Mouse (Mus musculus) brain, adult 2 months (tissue): Measurements from ENCODE around the gene Vamp8.

ENCODE experiments used
- DNase-seq: peaks from one replicate; pipeline ENCODE4 v3.0.0; 2011; ENCODE audit warnings: low read depth, low spot score

The Vamp8 gene

DNA sequence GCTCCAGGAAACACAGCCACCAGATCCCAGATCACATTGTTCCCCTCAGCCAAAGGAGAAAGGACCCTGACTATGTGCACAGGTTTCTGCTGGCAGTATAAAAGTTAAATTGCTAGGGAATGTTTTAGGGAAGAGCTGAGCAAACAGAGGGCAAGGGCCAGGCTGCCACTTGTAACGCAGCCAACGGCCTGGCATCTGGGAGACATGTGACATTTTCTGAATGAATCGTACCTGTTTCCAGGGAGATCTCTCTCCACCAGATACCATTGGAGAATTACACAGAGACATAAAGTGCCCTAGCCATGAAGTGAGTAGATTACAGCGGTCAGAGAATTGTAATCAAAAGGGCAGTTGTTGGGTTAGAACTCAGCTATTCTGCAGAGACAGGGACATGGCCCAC, 17.3 kb downstream of the Vamp8 start:
- DNase-seq, result no peak

DNA sequence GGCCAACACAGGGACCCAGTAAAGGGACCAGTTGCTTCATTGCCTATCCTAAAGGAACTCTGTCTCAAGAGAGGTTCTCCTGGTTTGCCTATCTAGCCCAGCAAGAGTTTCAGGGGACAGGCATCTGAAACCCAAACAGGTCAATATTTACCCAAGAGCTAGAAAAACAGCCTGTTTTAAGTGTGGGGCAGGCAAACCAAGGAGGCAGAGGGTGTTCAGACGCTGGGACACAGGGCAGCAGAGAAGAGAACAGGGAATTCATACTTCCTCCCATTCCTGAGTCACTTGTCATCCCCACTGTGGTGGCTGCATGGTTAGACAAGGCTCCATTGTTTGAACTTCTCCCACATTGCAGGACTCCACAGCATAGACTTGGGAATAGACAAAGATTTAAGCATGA, 18.9 kb downstream of the Vamp8 start:
- DNase-seq, result peak; percentile 61

DNA sequence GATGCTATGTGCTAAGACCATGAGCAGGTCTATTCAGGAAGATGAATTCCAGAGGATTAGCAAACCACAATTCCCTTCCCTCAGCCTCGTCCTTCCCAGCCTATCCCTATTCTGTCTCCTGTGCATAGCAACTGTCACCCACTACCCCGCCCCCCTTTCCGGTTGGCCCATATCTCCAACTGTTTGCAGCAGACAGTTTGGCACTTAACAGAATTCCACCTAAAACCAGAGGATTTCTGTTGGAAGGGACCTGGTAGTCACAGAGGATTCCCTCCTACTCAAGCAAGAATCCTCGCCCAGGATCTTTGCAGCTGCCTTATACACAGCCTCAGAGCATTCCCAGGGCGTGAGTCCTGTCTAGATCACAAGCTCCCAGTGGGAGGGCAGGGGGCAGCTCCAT, 19.4 kb downstream of the Vamp8 start:
- peak; percentile 83 for DNase-seq

DNA sequence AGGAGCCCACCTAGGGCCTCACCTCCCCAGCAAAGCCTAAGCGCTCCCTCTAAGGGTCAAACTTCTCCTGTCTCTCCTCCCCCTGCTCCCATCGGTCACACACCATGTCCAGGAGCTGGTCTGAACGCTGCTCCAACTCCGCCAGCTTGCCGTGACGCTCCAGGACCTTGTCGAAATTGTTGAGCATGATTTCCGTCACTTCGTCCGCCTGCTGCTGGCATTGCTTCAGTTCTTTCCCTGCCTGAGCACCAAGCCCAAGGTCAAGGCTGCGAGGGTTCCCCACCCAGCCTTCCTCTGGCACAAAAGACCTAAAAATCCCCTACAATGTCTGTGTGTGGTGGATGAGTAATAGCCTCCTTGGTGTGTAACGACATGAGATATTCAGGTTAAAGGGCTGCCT, 20.4 kb downstream of the Vamp8 start:
- DNase-seq, result no peak

DNA sequence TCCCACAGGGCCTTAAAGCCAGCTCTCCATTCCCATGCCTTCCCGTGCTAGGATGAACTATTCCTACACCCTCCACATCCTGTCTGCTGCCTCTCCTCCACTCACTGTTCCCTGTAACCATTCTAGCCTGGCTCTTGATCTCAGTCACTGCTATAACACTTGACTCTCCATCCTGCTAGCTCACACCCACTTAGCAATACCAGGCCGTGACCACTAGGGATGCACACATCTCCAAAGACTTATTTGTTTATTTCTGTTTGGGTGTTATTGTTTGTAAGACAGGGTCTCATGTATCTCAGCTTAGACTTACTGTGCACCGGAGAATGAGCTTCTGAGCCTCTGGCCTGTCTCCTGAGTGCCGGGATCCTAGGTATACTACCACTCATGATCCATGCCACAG, 20.9 kb downstream of the Vamp8 start:
- no peak for DNase-seq

DNA sequence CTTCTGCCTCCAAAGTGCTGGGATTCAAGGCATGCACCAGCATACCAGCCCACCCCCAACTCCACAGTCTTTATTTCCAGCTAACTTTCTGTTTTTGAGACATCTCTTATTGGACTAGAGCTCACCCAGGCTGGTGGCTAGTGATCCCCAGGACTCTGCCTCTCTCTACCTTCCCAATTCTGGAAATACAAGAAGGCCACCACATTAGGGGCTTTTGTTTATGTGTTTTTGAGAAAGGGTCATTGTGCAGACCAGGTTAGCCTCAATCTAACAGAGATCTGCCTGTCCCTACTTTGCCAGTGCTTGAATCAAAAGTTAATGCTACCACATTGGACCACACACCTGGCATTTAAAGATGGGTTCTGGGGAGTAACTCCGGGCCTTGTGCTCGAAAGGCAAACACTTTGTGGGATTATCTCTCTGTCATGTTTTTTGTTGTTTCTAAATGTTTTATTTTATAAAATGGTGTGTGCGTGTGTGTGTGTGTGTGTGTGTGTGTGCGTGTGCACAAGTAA, 23.0 kb downstream of the Vamp8 start:
- no peak for DNase-seq

DNA sequence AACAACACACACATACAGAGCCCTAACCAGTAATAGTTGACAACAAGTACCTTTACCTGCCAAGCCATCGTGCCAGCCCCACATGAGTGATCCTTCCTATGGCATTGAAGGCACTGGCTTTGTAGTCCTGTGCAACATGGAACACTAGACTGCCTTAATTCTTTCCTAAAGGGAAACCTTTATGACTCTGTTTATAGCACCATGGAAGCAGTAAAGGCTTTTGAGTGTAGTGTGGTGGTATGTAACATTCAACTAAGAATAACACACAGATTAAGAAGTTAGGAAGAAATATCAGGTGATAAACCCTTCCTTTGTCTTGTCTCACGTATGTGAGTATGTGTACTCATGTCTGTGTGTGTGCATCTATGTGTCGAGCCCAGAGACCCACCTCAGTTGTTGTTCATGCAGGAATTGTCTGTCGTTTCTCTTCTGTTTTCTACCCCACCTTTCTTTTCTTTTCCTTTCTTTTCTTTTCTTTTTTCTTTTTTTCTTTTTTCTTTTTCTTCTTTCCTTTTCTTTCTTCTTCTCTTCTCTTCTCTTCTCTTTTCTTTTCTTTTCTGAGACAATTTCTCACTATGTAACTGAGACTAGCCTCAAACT, 23.6 kb downstream of the Vamp8 start, which contains the start of gene Rnf181:
TSS of gene Rnf181 (minus strand) at position 113 of the 600 bp plus-strand sequence.
- no peak for DNase-seq

DNA sequence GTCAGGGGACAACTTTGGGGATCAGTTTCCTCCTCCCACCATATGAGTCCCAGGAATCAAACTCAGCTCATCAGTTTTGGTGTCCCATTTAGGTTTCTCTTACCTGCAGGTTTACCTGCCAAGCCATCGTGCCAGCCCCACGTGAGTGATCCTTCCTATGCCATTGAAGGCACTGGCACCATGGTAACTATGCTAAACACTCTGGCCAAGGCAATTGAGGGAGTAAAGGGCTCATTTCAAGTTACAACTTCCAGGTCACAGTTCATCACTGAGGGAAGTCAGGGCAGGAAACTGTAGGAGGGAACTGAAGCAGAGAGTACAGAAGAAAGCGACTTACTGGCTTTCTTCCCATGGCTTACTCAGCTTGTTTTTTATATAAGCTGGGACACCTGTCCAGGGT, 24.2 kb downstream of the Vamp8 start:
- DNase-seq, result no peak

DNA sequence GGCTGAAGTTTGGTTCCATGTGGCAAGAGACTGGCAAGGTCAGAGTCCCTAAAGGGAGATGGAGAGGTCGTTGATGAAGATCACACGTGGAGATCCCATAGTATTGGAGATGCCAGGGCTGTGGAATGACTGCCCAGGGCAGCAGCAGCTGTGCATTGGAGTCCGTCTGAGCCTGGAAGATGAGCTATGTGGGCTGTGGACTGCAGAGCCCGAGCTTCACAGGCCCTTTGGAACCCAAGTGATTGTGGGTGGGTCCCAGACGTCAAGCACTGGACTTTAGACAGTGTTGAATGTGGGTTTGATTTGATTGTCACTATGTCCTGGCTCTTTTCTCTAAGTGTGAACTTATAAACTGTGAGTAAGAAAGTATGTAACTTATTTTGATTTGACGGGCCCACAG, 25.5 kb downstream of the Vamp8 start:
- DNase-seq, result no peak

DNA sequence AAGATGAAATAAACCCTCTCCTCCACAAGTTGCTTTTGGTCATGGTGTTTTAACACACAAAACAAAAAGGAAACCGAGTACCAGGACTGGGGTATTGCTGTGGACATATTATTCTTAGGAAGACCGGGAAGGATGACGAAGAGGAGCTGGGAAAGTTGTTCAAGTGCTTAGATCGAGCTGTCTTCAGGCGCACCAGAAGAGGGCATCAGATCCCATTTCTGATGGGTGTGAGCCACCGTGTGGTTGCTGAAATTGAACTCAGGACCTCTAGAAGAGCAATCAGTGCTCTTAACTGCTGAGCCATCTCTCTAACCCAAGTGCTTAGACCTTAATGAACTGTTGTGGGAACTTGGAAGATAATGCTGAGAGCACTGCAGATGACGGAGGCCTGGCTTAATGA, 26.5 kb downstream of the Vamp8 start:
- no peak for DNase-seq

DNA sequence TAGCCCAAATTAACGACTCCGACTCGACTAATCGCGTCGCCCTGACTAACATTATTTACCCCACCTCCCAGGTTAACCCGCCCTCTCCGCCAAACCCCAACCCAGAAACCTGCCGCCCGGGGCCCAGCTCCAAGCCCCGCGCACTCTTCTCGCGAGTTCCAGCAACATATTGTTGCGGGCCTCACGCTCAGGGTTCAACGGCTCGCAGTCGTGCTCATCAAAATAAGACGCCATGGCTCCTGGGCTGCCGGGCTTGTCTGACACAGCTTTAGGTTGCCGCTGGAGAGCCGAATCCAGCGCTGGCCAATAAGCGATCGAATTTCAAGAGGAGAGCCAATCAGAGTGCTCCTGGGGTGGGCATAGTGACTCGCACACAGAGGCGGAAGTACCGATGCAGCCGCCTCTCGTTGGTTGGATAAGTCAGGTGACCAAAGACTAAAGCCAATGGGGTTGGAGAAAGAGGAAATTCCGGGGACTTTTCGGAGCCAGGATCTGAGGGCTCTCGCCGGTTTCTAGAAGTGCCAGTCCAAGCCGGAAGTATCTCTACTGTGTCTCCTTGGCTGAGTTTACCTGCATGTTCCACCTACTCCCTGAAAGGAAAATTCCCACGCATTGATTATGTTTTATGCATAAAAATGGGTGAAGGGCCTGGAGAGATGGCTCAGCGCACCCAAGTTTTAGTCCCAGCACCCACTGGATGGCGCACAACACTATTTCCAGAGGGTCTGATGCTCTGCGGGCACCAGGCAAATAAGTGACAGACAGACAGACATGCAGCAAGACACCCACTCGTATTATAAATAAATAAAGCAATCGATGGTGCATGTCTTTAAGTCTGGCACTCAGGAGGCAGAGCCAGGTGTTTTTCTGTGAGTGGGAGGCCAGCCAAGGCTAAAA, 28.1 kb downstream of the Vamp8 start:
- DNase-seq, result peak; percentile 99

DNA sequence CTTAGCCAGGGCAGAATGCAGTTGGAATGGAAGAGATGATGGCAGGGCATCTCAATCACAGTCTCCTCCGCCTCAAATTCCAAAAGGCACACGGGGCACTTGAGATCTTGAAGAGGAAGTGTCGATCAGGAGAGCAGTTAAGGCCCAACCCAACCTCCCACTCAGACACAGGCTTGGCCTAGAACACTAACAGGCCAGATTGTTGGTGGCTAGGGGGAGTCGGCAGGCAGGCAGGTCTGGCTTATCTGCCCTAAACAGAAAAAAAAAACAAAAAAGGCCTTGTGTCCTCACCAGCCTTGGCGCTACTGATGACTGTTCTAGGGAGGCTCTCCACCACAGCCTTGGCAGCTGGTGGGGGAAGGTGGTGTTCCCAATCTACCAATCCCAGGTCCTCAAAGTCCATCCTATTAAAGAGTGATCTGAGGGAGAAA, 29.4 kb downstream of the Vamp8 start:
- DNase-seq, result no peak

DNA sequence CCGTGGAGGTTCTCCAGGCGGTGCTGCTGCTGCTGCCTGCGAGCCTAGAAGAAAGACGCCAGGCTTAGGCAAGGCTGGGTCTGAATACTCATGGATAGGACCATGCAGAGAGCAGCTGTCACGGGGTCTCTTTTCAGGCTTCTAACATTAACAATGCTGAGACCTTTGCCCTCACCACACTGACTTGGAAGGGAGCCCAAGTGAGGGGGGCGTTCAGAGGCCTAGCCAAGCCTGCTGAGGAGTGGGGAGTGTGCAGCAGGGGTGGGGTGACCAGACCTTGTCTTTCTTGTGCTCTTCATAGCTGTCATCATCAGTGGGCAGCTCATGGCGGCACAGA, 29.9 kb downstream of the Vamp8 start:
- no peak for DNase-seq

DNA sequence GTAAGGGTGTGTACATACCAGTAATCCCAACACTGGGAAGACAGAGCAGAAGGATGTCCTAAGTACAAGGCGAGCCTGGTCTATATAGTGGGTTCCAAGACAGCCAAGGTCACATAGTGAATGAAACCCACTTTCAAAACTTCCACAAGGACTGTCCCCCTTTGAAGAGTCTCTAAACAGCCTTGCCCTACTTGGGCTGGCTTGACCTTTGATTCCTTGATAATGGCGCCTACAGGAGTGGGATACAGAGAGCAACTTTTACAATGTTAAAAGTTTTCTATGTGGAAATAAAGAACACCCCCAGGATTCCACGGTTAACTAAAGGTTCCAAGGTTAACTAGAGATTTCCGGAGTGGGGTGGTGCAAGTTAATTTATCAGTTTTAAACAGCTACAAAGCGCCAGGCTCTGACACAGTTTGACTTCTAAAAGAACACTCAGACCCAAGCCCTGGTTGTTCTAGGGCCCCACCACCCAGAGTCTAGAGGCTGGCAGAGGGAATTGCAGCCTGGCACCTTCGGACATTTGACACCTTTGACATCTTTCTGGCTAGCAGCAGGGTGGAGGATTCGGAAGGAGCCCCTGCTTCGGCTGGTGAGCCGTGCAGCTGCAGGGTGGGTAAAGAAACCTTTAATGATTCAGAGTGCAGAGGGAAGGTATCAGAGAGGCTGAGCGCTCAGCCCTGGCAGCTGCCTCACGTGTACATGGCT, 30.5 kb downstream of the Vamp8 start:
- DNase-seq, result no peak

DNA sequence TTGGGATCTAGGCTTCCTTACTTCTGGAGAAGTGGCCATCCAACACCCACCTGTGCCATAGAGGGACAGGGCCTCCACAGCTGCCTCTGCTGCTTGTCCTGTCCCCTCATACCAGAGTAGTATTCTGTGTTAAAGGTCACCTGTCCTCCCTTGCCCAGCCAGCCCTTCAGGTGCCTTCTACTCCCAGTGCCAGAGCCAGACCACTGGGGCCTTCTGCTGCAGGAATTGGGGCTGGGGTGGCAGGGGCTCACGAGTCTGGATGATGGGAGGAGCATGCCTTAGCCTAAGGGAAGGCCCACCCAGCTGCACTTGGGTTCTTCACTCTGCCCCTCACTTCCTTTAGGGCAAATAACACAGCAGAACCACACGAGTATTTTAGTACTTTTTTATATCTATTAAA, 31.2 kb downstream of the Vamp8 start:
- no peak for DNase-seq

DNA sequence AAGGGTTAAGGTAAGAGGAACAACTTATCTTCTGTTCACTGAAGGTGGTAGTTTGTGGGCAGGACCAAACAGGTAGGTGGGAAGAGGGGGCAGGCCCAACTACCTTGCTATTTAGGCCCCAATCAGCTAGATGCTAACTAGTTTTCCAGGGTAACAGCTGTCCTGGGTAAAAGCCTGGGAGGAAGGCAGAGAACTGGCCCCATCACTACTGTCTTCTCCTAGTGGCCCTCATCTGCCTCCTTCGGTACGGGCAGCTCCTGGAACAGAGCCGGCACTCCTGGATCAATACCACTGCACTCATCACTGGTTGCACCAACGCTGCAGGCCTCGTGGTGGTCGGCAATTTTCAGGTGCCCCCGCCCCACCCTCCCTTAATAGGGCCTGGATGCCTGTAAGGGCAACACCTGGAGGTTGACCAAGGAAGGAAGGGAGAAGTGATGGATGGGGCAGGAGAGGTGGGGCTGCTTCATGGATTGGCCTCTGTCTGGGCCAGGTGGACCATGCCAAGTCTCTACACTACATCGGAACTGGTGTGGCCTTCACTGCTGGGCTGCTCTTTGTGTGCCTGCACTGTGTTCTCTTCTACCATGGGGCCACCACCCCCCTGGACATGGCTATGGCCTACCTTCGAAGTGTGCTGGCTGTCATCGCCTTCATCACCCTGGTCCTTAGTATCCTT, 32.3 kb downstream of the Vamp8 start:
- DNase-seq, result no peak

DNA sequence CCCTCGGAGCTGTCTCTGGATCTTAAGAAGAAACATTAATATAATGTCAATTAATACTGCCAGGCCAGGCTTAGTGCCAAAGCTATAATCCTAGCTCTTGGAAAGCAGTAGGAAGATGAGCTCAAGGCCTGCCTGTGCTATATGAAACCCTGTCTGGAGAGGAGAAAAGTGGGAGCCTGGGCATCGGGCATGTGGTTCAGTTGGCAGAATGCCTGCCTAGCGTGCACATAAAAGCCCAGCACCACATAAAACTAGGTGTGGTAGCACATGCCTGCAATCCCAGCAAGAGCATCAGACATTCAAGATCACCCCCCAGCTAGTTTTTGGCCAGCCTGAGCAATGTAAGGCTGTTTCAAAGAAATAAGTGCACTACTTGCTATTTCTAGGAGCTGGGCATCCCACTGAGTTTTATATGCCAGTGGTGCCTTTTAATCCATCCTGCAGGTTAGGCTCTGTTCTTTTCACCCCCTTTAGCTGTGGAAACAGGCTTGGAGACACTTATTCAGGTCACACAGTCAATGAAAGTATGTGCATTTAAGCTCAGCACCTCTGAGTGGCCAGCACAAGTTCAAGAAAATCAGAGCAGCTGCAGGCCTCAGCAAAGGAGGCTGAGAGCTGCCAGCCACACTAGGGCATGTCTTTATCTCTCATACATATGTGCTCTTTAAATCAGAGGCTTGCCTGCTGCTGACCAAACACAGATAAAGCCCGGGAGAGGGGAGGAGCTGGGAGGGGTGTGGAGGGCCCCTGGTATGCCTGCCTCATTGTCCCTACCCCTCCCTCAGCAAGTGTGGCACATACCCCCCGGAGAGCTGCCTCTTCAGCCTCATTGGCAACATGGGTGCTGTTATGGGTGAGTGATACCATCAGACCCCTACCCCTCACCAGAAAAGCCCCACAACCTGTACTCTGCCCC, 33.1 kb downstream of the Vamp8 start:
- peak; percentile 36 for DNase-seq

DNA sequence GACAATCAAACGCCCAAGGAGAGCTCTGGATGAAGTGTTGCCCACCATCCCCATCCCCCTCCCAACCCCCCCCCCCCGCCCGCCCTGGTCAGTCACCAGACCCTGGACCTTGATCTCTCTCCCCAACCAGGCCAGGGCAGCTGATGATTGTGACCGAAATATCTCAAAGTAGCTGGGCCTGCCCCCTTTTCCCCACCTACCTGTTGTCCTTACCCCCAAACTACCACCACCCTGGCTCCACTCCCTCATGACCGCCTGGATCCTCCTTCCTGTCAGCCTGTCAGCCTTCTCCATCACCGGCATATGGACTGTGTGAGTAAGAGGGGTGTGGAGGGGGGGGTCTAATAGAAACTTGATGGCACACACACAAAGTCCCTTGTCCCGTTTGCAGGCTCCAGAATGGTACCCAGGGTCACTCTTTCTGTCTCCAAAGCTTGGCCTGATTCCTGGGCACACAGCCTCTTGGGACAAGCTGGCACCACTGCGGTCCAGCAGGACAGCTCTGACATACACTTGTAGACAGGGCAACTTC, 34.4 kb downstream of the Vamp8 start:
- peak; percentile 65 for DNase-seq

DNA sequence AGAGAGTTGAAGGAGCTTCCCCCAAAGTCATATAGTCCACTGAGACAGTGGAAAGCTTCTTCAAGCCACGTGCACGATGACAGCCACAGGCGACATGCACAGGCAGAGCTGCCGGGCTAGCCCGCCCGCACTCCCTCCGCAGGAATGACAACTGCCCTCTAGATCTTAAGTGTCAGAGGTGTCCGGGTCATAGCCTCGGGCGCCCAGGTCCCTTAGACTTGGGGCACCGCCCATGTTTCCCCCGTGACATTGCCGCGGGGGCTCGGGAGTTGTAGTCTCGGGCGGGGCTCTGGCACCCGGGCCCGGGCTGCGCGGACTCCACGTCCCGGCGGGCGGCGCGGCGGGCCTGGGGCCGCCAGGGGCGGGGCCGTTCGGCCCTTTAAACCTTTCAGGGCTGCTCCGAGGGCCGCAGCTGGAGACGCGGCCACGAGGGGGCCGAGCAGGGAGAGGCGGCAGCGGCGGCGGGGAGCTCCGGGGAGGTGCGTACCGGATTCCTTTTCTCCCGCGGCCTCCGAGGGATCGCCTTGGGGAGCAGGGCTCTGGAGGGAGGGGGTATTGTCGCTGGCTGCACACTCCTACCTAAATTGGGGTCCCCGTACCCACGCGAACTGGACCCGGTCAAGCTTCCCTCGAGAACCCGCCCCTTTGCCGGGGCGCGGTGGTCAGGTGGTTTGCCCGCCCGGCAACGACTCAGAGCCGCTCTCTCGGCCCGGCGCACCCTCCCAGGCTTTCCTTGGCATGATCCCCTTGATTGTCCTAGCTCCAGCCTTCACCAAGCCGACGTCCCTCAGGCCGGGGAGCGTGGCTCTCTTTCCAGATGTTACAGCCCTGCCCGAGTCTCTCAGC, 35.2 kb downstream of the Vamp8 start, which contains the start of gene Tmem150a:
TSS of gene Tmem150a (plus strand) at position 382 of the 846 bp plus-strand sequence.
- peak; percentile 85 for DNase-seq
